Mouse (Mus musculus): ENCODE measurements around the gene Slc8b1. TPM values are rescaled to one million over a fixed set of nuclear protein-coding genes. Genes with fewer than 3 reads are reported as not detected.

The Slc8b1 gene
- polyA plus RNA-seq, 1 experiment from 2014 or later: 1.6 TPM

GRCm38 (mm10) chr5:120577935-120578441 lies 67.0 kb downstream of the Slc8b1 start:
- Histone ChIP-seq H3K27ac (replicated peaks; ENCODE audit: low read depth, low read length) (peak overlapping the region; percentile 36; the same call in 1 of the 2 replicates), H3K4me1 (ENCODE audit: control insufficient read depth, insufficient read depth, low read length) (peaks cover 41% of the 10 kb centered on the region), H3K27me3 (ENCODE audit: control insufficient read depth, insufficient read depth, low read length) (no peaks in the 10 kb centered on the region), H3K9me3 (ENCODE audit: control insufficient read depth, low read length) (no peaks in the 10 kb centered on the region), H3K4me3 (ENCODE audit: low read depth, low read length) (no peak overlapping the region), H3K36me3 (ENCODE audit: control insufficient read depth, insufficient read depth, low read length) (no peaks in the 10 kb centered on the region; the same call in none of the 2 replicates), H3K9ac (ENCODE audit: low read length) (no peak overlapping the region), H3K4me2 (ENCODE audit: low read depth, severe bottlenecking) (no peak overlapping the region)
- DNase-seq (ENCODE audit: low spot score): peak; percentile 46
- ATAC-seq (ENCODE audit: insufficient number of reproducible peaks, low FRiP score, low TSS enrichment, low read depth): 0 out of 2 replicates have a peak, but pooled peaks have one; percentile 6
- WGBS: 38% methylated on average over 10 of the region's 10 CpGs

GRCm38 (mm10) chr5:120578504-120579081 lies 67.6 kb downstream of the Slc8b1 start:
- H3K27ac ChIP-seq (replicated peaks; ENCODE audit: low read depth, low read length): peak overlapping the region; percentile 65
- ATAC-seq (ENCODE audit: insufficient number of reproducible peaks, low FRiP score, low TSS enrichment, low read depth): peak; percentile 40; the same call in 1 of the 2 replicates
- WGBS: 29% methylated on average over 12 of the region's 12 CpGs
- H3K4me3 ChIP-seq (ENCODE audit: low read depth, low read length): no peak overlapping the region
- no peak overlapping the region for H3K9ac ChIP-seq (ENCODE audit: low read length)
- H3K4me2 ChIP-seq (ENCODE audit: low read depth, severe bottlenecking): no peak overlapping the region; the same call in 1 of the 2 replicates
- no peaks in the 10 kb centered on the region for H3K27me3 ChIP-seq (ENCODE audit: control insufficient read depth, insufficient read depth, low read length)
- no peaks in the 10 kb centered on the region for H3K9me3 ChIP-seq (ENCODE audit: control insufficient read depth, low read length)
- peak; percentile 54 for DNase-seq (ENCODE audit: low spot score)
- peaks cover 41% of the 10 kb centered on the region for H3K4me1 ChIP-seq (ENCODE audit: control insufficient read depth, insufficient read depth, low read length)
- peaks cover 2% of the 10 kb centered on the region for H3K36me3 ChIP-seq (ENCODE audit: control insufficient read depth, insufficient read depth, low read length)

DNA sequence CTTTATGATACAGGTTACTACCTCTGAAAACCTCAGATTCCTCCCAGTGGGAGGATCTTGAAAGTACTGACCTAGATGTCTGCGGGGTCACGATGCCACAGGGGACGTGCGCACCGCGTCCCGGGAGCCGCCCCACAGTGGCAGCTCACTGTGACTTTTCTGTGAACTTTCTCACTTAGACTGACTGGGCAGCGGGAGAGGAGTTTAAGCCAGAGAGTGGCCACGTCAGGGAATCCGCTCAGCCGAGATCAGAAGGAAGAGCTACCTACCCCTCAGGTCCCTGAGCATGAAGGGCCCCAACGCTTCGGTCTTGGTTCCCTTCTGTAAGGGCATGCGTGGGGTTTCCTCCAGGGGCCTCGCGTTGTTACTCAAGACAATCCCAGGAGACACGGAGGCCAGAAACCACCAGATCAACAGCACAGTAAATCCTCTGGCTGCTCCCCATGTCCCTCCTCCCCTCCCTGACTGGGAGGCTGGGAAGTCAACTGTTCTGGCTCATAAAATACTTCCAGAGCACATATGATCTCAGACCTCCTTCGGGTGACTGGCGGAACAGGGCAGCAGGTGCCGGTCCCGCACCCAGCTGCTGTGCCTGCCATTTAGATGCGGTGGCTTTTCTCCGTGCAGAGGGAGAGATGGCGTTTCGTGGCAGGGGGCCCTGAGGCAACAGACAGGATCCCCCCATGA lies 68.4 kb downstream of the Slc8b1 start:
- DNase-seq (ENCODE audit: low spot score): peak; percentile 58
- peak overlapping the region; percentile 65 for H3K27ac ChIP-seq (replicated peaks; ENCODE audit: low read depth, low read length)
- H3K4me1 ChIP-seq (ENCODE audit: control insufficient read depth, insufficient read depth, low read length): peaks cover 41% of the 10 kb centered on the region
- WGBS: 34% methylated on average over 26 of the region's 26 CpGs
- no peaks in the 10 kb centered on the region for H3K9me3 ChIP-seq (ENCODE audit: control insufficient read depth, low read length)
- no peak; the same call in 1 of the 2 replicates for ATAC-seq (ENCODE audit: insufficient number of reproducible peaks, low FRiP score, low TSS enrichment, low read depth)
- no peak overlapping the region for H3K4me3 ChIP-seq (ENCODE audit: low read depth, low read length)
- H3K27me3 ChIP-seq (ENCODE audit: control insufficient read depth, insufficient read depth, low read length): no peaks in the 10 kb centered on the region
- H3K36me3 ChIP-seq (ENCODE audit: control insufficient read depth, insufficient read depth, low read length): peaks cover 6% of the 10 kb centered on the region
- no peak overlapping the region; the same call in 1 of the 2 replicates for H3K4me2 ChIP-seq (ENCODE audit: low read depth, severe bottlenecking)
- no peak overlapping the region for H3K9ac ChIP-seq (ENCODE audit: low read length)

- Histone ChIP-seq H3K4me3 (ENCODE audit: low read depth, low read length) (no peak overlapping the region), H3K9me3 (ENCODE audit: control insufficient read depth, low read length) (no peaks in the 10 kb centered on the region), H3K36me3 (ENCODE audit: control insufficient read depth, insufficient read depth, low read length) (peaks cover 6% of the 10 kb centered on the region), H3K27me3 (ENCODE audit: control insufficient read depth, insufficient read depth, low read length) (no peaks in the 10 kb centered on the region), H3K4me2 (ENCODE audit: low read depth, severe bottlenecking) (no peak overlapping the region), H3K27ac (replicated peaks; ENCODE audit: low read depth, low read length) (0 out of 2 replicates have a peak overlapping the region, but pooled peaks have one; percentile 65), H3K9ac (ENCODE audit: low read length) (no peak overlapping the region), H3K4me1 (ENCODE audit: control insufficient read depth, insufficient read depth, low read length) (peaks cover 38% of the 10 kb centered on the region)
- no peak for DNase-seq (ENCODE audit: low spot score)
- no peak for ATAC-seq (ENCODE audit: insufficient number of reproducible peaks, low FRiP score, low TSS enrichment, low read depth)
- 77% methylated on average over 26 of the region's 26 CpGs for WGBS
These were observed 69.1 kb downstream of the Slc8b1 start for GRCm38 (mm10) chr5:120579898-120580626.

DNA sequence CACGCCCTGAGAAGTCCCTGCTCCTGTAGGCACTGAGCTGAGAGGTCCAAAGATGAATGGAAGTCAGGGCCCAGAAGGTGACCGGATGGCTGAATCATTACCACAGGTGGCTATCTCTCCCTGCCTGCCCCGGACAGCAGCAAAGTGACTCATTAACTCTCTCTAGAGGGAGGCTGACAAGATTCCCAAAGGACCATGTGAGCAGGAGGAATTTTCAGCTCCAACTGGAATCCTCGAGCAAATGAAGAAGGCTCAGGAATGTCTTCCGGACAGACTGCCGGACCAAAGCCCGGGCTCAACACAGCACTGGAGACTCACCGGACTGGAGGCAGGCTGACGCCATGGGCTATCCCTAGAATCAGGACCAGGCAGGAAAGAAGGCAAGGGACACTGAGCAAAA lies 71.0 kb downstream of the Slc8b1 start:
- ATAC-seq (ENCODE audit: insufficient number of reproducible peaks, low FRiP score, low TSS enrichment, low read depth): no peak
- Histone ChIP-seq H3K36me3 (ENCODE audit: control insufficient read depth, insufficient read depth, low read length) (peaks cover 6% of the 10 kb centered on the region), H3K4me1 (ENCODE audit: control insufficient read depth, insufficient read depth, low read length) (peaks cover 37% of the 10 kb centered on the region), H3K9ac (ENCODE audit: low read length) (no peak overlapping the region), H3K9me3 (ENCODE audit: control insufficient read depth, low read length) (no peaks in the 10 kb centered on the region), H3K4me2 (ENCODE audit: low read depth, severe bottlenecking) (no peak overlapping the region), H3K4me3 (ENCODE audit: low read depth, low read length) (no peak overlapping the region), H3K27me3 (ENCODE audit: control insufficient read depth, insufficient read depth, low read length) (no peaks in the 10 kb centered on the region), H3K27ac (replicated peaks; ENCODE audit: low read depth, low read length) (no peak overlapping the region)
- WGBS: 87% methylated on average over 9 of the region's 9 CpGs
- DNase-seq (ENCODE audit: low spot score): no peak

DNA sequence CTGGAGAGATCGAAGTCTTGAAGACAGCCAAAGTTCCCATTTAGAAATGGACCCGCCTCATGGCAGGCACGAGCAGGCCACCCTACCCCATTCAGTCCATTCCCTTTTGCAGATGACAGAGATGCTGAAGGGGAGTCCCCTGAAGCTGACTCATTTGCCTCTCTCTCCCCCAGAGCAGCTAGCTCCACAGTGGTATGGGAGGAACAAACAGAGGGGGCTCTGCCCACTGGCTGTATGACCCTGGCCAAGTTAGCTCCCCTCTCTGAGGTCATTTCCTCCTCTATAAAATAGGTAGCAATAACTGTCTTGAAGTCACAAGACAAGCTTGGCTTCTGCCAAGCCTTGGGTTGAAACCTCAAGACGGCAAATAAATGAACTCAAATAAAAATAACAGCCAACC lies 72.5 kb downstream of the Slc8b1 start:
- Histone ChIP-seq H3K4me1 (ENCODE audit: control insufficient read depth, insufficient read depth, low read length) (peaks cover 38% of the 10 kb centered on the region), H3K27me3 (ENCODE audit: control insufficient read depth, insufficient read depth, low read length) (no peaks in the 10 kb centered on the region)
- no peak for ATAC-seq (ENCODE audit: insufficient number of reproducible peaks, low FRiP score, low TSS enrichment, low read depth)

More for the DNA sequence above, 72.5 kb downstream of the Slc8b1 start:
- DNase-seq (ENCODE audit: low spot score): no peak
- no peak overlapping the region for H3K9ac ChIP-seq (ENCODE audit: low read length)
- H3K27ac ChIP-seq (replicated peaks; ENCODE audit: low read depth, low read length): no peak overlapping the region
- H3K4me3 ChIP-seq (ENCODE audit: low read depth, low read length): no peak overlapping the region
- WGBS: 93% methylated on average over 4 of the region's 4 CpGs
- no peak overlapping the region for H3K4me2 ChIP-seq (ENCODE audit: low read depth, severe bottlenecking)
- no peaks in the 10 kb centered on the region for H3K9me3 ChIP-seq (ENCODE audit: control insufficient read depth, low read length)
- H3K36me3 ChIP-seq (ENCODE audit: control insufficient read depth, insufficient read depth, low read length): peaks cover 6% of the 10 kb centered on the region

Other genes starting within 250 kb of the Slc8b1 start
- gene Lhx5, start 79.5 kb upstream of the Slc8b1 start, polyA plus RNA-seq (2014; fragmentation: Nextera tagmentation; extraction: Ambion mirVana): not detected in 2 replicates
- gene Sdsl, start 38.4 kb upstream of the Slc8b1 start, polyA plus RNA-seq (2014; fragmentation: Nextera tagmentation; extraction: Ambion mirVana): 4.0 and 4.2 TPM in 2 replicates
- gene Sds, start 34.6 kb upstream of the Slc8b1 start, polyA plus RNA-seq (2014; fragmentation: Nextera tagmentation; extraction: Ambion mirVana): not detected in 2 replicates
- 29.2 and 29.8 TPM in 2 replicates for gene Plbd2, start 7.5 kb upstream of the Slc8b1 start, polyA plus RNA-seq (2014; fragmentation: Nextera tagmentation; extraction: Ambion mirVana)
- gene Tpcn1, start 77.5 kb downstream of the Slc8b1 start, polyA plus RNA-seq (2014; fragmentation: Nextera tagmentation; extraction: Ambion mirVana): 13.9 and 15.2 TPM in 2 replicates
- 0.27 and 0.40 TPM in 2 replicates for gene Iqcd, start 77.8 kb downstream of the Slc8b1 start, polyA plus RNA-seq (2014; fragmentation: Nextera tagmentation; extraction: Ambion mirVana)
- gene Rita1, start 101.4 kb downstream of the Slc8b1 start, polyA plus RNA-seq (2014; fragmentation: Nextera tagmentation; extraction: Ambion mirVana): 11.6 and 13.5 TPM in 2 replicates
- 33.1 and 33.5 TPM in 2 replicates for gene Ddx54, start 101.6 kb downstream of the Slc8b1 start, polyA plus RNA-seq (2014; fragmentation: Nextera tagmentation; extraction: Ambion mirVana)
- gene Cfap73, start 123.1 kb downstream of the Slc8b1 start, polyA plus RNA-seq (2014; fragmentation: Nextera tagmentation; extraction: Ambion mirVana): not detected in 2 replicates
- gene Rasal1, start 137.6 kb downstream of the Slc8b1 start, polyA plus RNA-seq (2014; fragmentation: Nextera tagmentation; extraction: Ambion mirVana): 0.16 and 0.48 TPM in 2 replicates
- gene Dtx1, start 200.8 kb downstream of the Slc8b1 start, polyA plus RNA-seq (2014; fragmentation: Nextera tagmentation; extraction: Ambion mirVana): 3.0 and 3.5 TPM in 2 replicates
- 0.12 TPM in 1 of 2 replicates, not detected in the other for gene Oas2, start 238.7 kb downstream of the Slc8b1 start, polyA plus RNA-seq (2014; fragmentation: Nextera tagmentation; extraction: Ambion mirVana)